Mouse (Mus musculus) liver, embryonic 14.5 days (tissue): ENCODE measurements around the gene Hist2h2aa1. TPM values are rescaled to one million over a fixed set of nuclear protein-coding genes. Genes with fewer than 3 reads are reported as not detected.
A peak's percentile ranks its signal among the peaks of the same experiment; 100 is the strongest.

Experiments
- ATAC-seq: fragments of 200-750 bp; cut with Nextera tagmentation; 2 replicates; pipeline ENCODE4 v1.8.0; 2017; ENCODE audit warnings: moderate number of reproducible peaks, mild to moderate bottlenecking, moderate library complexity; ENCODE audit not compliant: insufficient read depth
- DNase-seq, 3 experiments: peaks; one replicate each; pipeline ENCODE4 v3.0.0-alpha.2; 2012 to 2013; ENCODE audit warnings: low read depth in 3 of 3, low spot score in 3 of 3
- H3K27ac ChIP-seq: fragments of 300-500 bp; sonication (generic); 2 replicates; pipeline ENCODE4 v1.5.1; 2014; ENCODE audit warnings: moderate library complexity, mild to moderate bottlenecking, control low read depth, inconsistent platforms
- H3K27me3 ChIP-seq: fragments of 300-500 bp; sonication (generic); 2 replicates; pipeline ENCODE4 v1.6.1; 2014; ENCODE audit warnings: mild to moderate bottlenecking, low read length, moderate library complexity; ENCODE audit not compliant: control insufficient read depth, insufficient read depth
- H3K36me3 ChIP-seq: fragments of 300-500 bp; sonication (generic); replicated peaks from 2 replicates; pipeline ENCODE4 v1.6.1; 2014; ENCODE audit warnings: low read depth; ENCODE audit not compliant: control insufficient read depth, insufficient read depth
- H3K4me1 ChIP-seq, 2 experiments: fragments of 200-500 bp in 1 of 2; fragments of 300-500 bp in 1 of 2; sonication (generic) in 1 of 2; replicated peaks; 2 replicates each; pipeline ENCODE4 v1.6.1; 2012 to 2014; ENCODE audit warnings: antibody characterized with exemption in 1 of 2, inconsistent platforms in 1 of 2, low read length in 1 of 2; ENCODE audit not compliant: control insufficient read depth in 2 of 2, insufficient read depth in 2 of 2
- H3K4me2 ChIP-seq: fragments of 300-500 bp; sonication (generic); 2 replicates; pipeline ENCODE4 v1.6.1; 2014; ENCODE audit warnings: low read depth, mild to moderate bottlenecking, control low read depth, moderate library complexity
- H3K4me3 ChIP-seq, 2 experiments: fragments of 200-500 bp in 1 of 2; fragments of 300-500 bp in 1 of 2; sonication (generic) in 1 of 2; 2 replicates each; pipeline ENCODE4 v1.5.1; 2012 to 2014; ENCODE audit warnings: low read depth in 2 of 2, low read length in 2 of 2, mild to moderate bottlenecking in 2 of 2, control low read depth in 1 of 2, inconsistent platforms in 1 of 2, moderate library complexity in 1 of 2; ENCODE audit not compliant: insufficient read depth in 1 of 2
- H3K9ac ChIP-seq: fragments of 300-500 bp; sonication (generic); replicated peaks from 2 replicates; pipeline ENCODE4 v1.6.1; 2014; ENCODE audit warnings: mild to moderate bottlenecking, control low read depth, moderate library complexity
- H3K9me3 ChIP-seq: fragments of 300-500 bp; sonication (generic); 2 replicates; pipeline ENCODE4 v1.6.1; 2016; ENCODE audit warnings: low read length, mixed read lengths; ENCODE audit not compliant: control insufficient read depth
- CTCF ChIP-seq: IDR thresholded peaks from 2 replicates; pipeline ENCODE4 v1.5.1; 2016; ENCODE audit warnings: antibody characterized with exemption, low read depth, control low read depth
- EP300 ChIP-seq: IDR thresholded peaks from 2 replicates; pipeline ENCODE4 v1.6.1; 2016; ENCODE audit warnings: antibody characterized with exemption, low read depth
- WGBS: fragments of 180-500 bp; shearing (Covaris S2); extraction: QIAGEN DNeasy Blood & Tissue Kit; methylation state at CpG from one replicate; pipeline ENCODE4 v1.1.7; 2014; ENCODE audit not compliant: insufficient replicate concordance; 5-methylcytosine and 5-hydroxymethylcytosine counted together
- polyA plus RNA-seq, 2 experiments: library from polyadenylated mRNA; depleted of rRNA in 1 of 2; stranded (reverse) in 1 of 2; unstranded in 1 of 2; fragments of >200 nt; fragmentation: Nextera tagmentation in 1 of 2; extraction: Ambion mirVana in 1 of 2; gene quantifications; 2 replicates each; pipeline versions ENCODE4 v1.2.1 to v1.2.3; 2012 to 2014

Hist2h2aa1 gene
- polyA plus RNA-seq, 2 experiments, result 32.0 to 45.7 TPM

DNA sequence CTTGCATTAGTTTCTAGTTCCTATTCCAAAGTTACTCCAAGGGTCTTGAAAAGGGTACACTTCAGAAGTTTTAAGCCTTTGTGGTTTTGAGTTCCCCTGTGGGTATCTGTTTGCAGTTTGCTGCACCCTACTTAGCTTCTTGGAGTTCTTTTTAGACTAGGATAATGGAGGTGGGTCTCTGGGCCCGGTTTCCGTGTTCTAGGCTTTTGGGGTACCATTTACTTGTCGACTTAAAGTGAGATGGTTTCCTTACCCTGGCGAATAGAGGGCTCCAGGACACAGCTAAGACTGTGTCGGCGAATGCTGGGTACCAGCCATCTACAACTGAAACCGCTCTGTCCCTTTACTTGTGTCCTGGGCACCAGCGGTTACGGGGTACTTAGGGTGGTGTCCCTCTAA lies 23.7 kb upstream of the Hist2h2aa1 start:
- Histone ChIP-seq H3K27ac (peak overlapping the region; percentile 100), H3K9me3 (no peaks in the 10 kb centered on the region), H3K9ac (peak overlapping the region; percentile 99), H3K4me3 (peak overlapping the region; percentile 73 to 79), H3K4me1 (peaks cover 41 to 51% of the 10 kb centered on the region in 2 experiments), H3K4me2 (peak overlapping the region; percentile 81), H3K27me3 (no peaks in the 10 kb centered on the region), H3K36me3 (no peaks in the 10 kb centered on the region)
- 16% methylated on average over 9 of the region's 9 CpGs for WGBS
- DNase-seq (no peak), ATAC-seq (no peak)
- 0 out of 2 replicates have a peak, but pooled peaks have one; percentile 10 for TF ChIP-seq EP300
- TF ChIP-seq CTCF, result no peak

GRCm38 (mm10) chr3:96222774-96223173 lies 22.5 kb upstream of the Hist2h2aa1 start:
- Histone ChIP-seq H3K36me3 (no peaks in the 10 kb centered on the region), H3K4me1 (peaks cover 41 to 54% of the 10 kb centered on the region in 2 experiments), H3K27me3 (no peaks in the 10 kb centered on the region), H3K9me3 (no peaks in the 10 kb centered on the region), H3K27ac (peak overlapping the region; percentile 100), H3K9ac (peak overlapping the region; percentile 99), H3K4me3 (peak overlapping the region; percentile 54 to 73), H3K4me2 (peak overlapping the region; percentile 81)
- no peak for DNase-seq
- WGBS, result 79% methylated on average over 4 of the region's 4 CpGs
- ATAC-seq, result no peak
- TF ChIP-seq EP300, result no peak
- no peak for TF ChIP-seq CTCF

GRCm38 (mm10) chr3:96225421-96225820 lies 19.9 kb upstream of the Hist2h2aa1 start:
- H3K27ac ChIP-seq, result peak overlapping the region; percentile 48
- H3K4me1 ChIP-seq, result peaks cover 32 to 47% of the 10 kb centered on the region in 2 experiments
- peak overlapping the region; percentile 56 for H3K9ac ChIP-seq

DNA sequence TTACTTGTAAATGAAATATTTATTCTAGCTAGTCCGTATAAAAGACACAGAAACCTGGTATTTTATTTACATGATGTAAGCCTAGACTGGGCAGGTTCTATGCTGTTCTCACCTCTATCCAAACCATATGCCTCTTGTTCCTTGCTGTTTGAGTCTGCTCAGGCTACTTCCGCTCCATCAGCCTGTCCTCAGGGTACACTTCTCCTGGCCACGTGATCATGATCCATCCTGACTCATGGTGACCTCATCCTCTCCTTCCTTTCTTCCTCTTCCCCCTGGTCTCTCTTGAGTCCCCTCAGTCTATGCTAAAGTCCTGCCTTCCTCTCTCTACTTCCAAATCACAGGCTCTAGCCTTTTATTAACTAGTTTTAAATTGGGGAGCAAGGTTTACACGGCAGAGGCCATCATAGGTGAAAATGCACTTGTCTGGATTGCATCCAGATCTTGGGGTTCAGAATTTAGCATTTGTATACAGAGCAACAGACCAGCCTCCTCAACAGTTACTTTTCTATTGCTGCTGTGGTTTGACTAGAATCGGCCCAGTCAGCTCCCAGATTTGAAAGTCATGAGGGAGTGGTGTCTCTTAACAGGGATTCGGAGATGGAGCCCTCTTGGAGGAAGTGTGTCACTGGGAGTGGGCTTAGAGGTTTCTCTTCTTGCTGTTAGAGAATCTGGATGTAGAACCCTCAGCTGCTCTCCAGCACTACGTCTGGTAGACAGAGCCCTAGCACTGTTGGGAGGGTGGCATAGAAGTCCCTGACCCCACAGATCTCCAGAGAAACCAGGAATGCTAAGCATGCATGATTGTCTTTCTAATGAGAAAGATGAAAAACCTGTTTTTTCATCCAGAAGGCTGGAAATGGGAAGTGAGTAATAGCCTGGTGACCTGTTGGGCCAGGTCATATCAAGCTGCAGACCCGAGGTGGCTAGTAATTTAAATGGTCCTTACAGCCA lies 18.3 kb upstream of the Hist2h2aa1 start:
- TF ChIP-seq CTCF, result no peak
- no peak for TF ChIP-seq EP300
- no peaks in the 10 kb centered on the region for H3K9me3 ChIP-seq
- H3K4me2 ChIP-seq, result no peak overlapping the region
- H3K9ac ChIP-seq, result no peak overlapping the region
- 61% methylated on average over 8 of the region's 8 CpGs for WGBS
- H3K27ac ChIP-seq, result no peak overlapping the region
- peaks cover 32 to 45% of the 10 kb centered on the region in 2 experiments for H3K4me1 ChIP-seq
- ATAC-seq (no peak), DNase-seq (no peak)
- no peak overlapping the region for H3K4me3 ChIP-seq
- H3K27me3 ChIP-seq, result no peaks in the 10 kb centered on the region
- H3K36me3 ChIP-seq, result no peaks in the 10 kb centered on the region

More at GRCm38 (mm10) chr3:96225421-96225820, 19.9 kb upstream of the Hist2h2aa1 start:
- ATAC-seq (no peak), DNase-seq (no peak)
- Histone ChIP-seq H3K9me3 (no peaks in the 10 kb centered on the region), H3K4me2 (peak overlapping the region; percentile 81), H3K4me3 (peak overlapping the region; percentile 15 to 31; a peak in 2 of 4 replicates), H3K36me3 (no peaks in the 10 kb centered on the region), H3K27me3 (no peaks in the 10 kb centered on the region)
- no peak for TF ChIP-seq CTCF
- no peak for TF ChIP-seq EP300
- 51% methylated on average over 2 of the region's 2 CpGs for whole genome bisulfite sequencing

DNA sequence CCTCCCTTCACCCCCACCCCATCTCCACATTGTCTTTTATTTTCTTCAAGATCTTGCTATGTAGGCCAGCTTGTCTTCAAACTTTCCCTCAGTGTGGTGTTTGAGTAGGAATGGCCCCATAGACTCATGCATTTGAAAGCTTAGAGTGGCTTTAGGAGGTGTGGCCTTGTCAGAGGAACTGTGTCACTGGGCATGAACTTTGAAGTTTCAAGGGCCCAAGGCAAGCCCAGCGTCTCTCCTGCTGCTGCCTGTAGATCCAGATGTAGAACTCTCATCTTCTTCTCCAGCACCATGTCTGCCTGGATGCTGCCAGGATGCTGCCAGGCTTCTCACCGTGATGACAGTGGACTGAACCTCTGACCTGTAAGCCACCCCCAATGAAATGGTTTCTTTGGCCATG lies 16.5 kb upstream of the Hist2h2aa1 start:
- H3K27ac ChIP-seq, result no peak overlapping the region
- ATAC-seq, result no peak
- H3K9me3 ChIP-seq, result no peaks in the 10 kb centered on the region
- no peak overlapping the region for H3K4me2 ChIP-seq
- WGBS, result 66% methylated on average over 2 of the region's 2 CpGs
- H3K27me3 ChIP-seq, result no peaks in the 10 kb centered on the region
- DNase-seq, result no peak
- no peaks in the 10 kb centered on the region for H3K36me3 ChIP-seq
- H3K4me3 ChIP-seq, result no peak overlapping the region
- H3K4me1 ChIP-seq, result peaks cover 18 to 32% of the 10 kb centered on the region in 2 experiments
- TF ChIP-seq CTCF (no peak), EP300 (no peak)
- H3K9ac ChIP-seq, result no peak overlapping the region
